Mouse (Mus musculus): ENCODE measurements around the gene Sorcs1. TPM values are rescaled to one million over a fixed set of nuclear protein-coding genes. Genes with fewer than 3 reads are reported as not detected.

The Sorcs1 gene
- total RNA-seq (2021): 10 to 100 TPM; 38.9 to 40.2 TPM

- intact Hi-C loops (cut with DNase I): loop anchor here (5.0 kb wide), 2 partner anchors 316 to 421 kb away; no protein-coding TSS in a partner anchor
- DNase-seq (ENCODE audit: low spot score in 2 of 2): peak; percentile 66 to 85
Observed at GRCm38 (mm10) chr19:50677903-50678896, at the start of gene Sorcs1. Gene Sorcs1 (minus strand): TSS chr19:50678646.

GRCm38 (mm10) chr19:50683277-50683676 lies 4.8 kb upstream of the Sorcs1 start:
- DNase-seq (ENCODE audit: low spot score in 2 of 2): no peak
- intact Hi-C loops (cut with DNase I): no loop called here

- intact Hi-C loops (cut with DNase I): loop anchor here (5.0 kb wide), 2 partner anchors 317 to 422 kb away; no protein-coding TSS in a partner anchor
Observed at GRCm38 (mm10) chr19:50678946-50679345, 500 bp upstream of the Sorcs1 start.

GRCm38 (mm10) chr19:50676578-50677524 lies 1.6 kb downstream of the Sorcs1 start:
- intact Hi-C loops (cut with DNase I): loop anchor here (5.0 kb wide), 2 partner anchors 315 to 420 kb away; no protein-coding TSS in a partner anchor
- peak in 1 of 2 experiments; percentile 33 for DNase-seq (ENCODE audit: low spot score in 2 of 2)

More at GRCm38 (mm10) chr19:50678946-50679345, 500 bp upstream of the Sorcs1 start:
- no peak for DNase-seq (ENCODE audit: low spot score in 2 of 2)

- DNase-seq (ENCODE audit: low spot score in 2 of 2): peak; percentile 55 to 59
- intact Hi-C loops (cut with DNase I): loop anchor here (5.0 kb wide), 2 partner anchors 313 to 418 kb away; no protein-coding TSS in a partner anchor
Observed at GRCm38 (mm10) chr19:50674921-50675320, 3.5 kb downstream of the Sorcs1 start.

GRCm38 (mm10) chr19:50667516-50667915 lies 10.9 kb downstream of the Sorcs1 start:
- intact Hi-C loops (cut with DNase I): no loop called here
- no peak for DNase-seq (ENCODE audit: low spot score in 2 of 2)

GRCm38 (mm10) chr19:50664311-50664710 lies 14.1 kb downstream of the Sorcs1 start:
- intact Hi-C loops (cut with DNase I): no loop called here
- no peak for DNase-seq (ENCODE audit: low spot score in 2 of 2)

- intact Hi-C loops (cut with DNase I): no loop called here
- no peak for DNase-seq (ENCODE audit: low spot score in 2 of 2)
Observed at GRCm38 (mm10) chr19:50659144-50659543, 19.3 kb downstream of the Sorcs1 start.

- intact Hi-C loops (cut with DNase I): no loop called here
- DNase-seq (ENCODE audit: low spot score in 2 of 2): no peak
Observed at GRCm38 (mm10) chr19:50652750-50653149, 25.7 kb downstream of the Sorcs1 start.

- intact Hi-C loops (cut with DNase I): no loop called here
- no peak for DNase-seq (ENCODE audit: low spot score in 2 of 2)
Observed at GRCm38 (mm10) chr19:50643836-50644235, 34.6 kb downstream of the Sorcs1 start.

GRCm38 (mm10) chr19:50642121-50642520 lies 36.3 kb downstream of the Sorcs1 start:
- DNase-seq (ENCODE audit: low spot score in 2 of 2): no peak
- intact Hi-C loops (cut with DNase I): no loop called here

GRCm38 (mm10) chr19:50640251-50641032 lies 38.0 kb downstream of the Sorcs1 start:
- DNase-seq (ENCODE audit: low spot score in 2 of 2): no peak
- intact Hi-C loops (cut with DNase I): no loop called here

GRCm38 (mm10) chr19:50638176-50638575 lies 40.3 kb downstream of the Sorcs1 start:
- intact Hi-C loops (cut with DNase I): no loop called here
- DNase-seq (ENCODE audit: low spot score in 2 of 2): no peak

- intact Hi-C loops (cut with DNase I): no loop called here
- no peak for DNase-seq (ENCODE audit: low spot score in 2 of 2)
Observed at GRCm38 (mm10) chr19:50614013-50614412, 64.4 kb downstream of the Sorcs1 start.

GRCm38 (mm10) chr19:50611619-50612018 lies 66.8 kb downstream of the Sorcs1 start:
- DNase-seq (ENCODE audit: low spot score in 2 of 2): no peak
- intact Hi-C loops (cut with DNase I): no loop called here

- intact Hi-C loops (cut with DNase I): no loop called here
- no peak for DNase-seq (ENCODE audit: low spot score in 2 of 2)
Observed at GRCm38 (mm10) chr19:50603882-50604281, 74.6 kb downstream of the Sorcs1 start.

- no peak for DNase-seq (ENCODE audit: low spot score in 2 of 2)
- intact Hi-C loops (cut with DNase I): no loop called here
Observed at GRCm38 (mm10) chr19:50603380-50603779, 75.1 kb downstream of the Sorcs1 start.

GRCm38 (mm10) chr19:50597300-50597699 lies 81.1 kb downstream of the Sorcs1 start:
- intact Hi-C loops (cut with DNase I): no loop called here
- no peak for DNase-seq (ENCODE audit: low spot score in 2 of 2)

- intact Hi-C loops (cut with DNase I): no loop called here
- DNase-seq (ENCODE audit: low spot score in 2 of 2): no peak
Observed at GRCm38 (mm10) chr19:50586182-50586581, 92.3 kb downstream of the Sorcs1 start.
